Mouse (Mus musculus): Measurements from ENCODE around the gene Plpp3. TPM values are rescaled to one million over a fixed set of nuclear protein-coding genes. Genes with fewer than 3 reads are reported as not detected.

Gene Plpp3
- total and polyA plus RNA-seq, 3 experiments = not detected

DNA sequence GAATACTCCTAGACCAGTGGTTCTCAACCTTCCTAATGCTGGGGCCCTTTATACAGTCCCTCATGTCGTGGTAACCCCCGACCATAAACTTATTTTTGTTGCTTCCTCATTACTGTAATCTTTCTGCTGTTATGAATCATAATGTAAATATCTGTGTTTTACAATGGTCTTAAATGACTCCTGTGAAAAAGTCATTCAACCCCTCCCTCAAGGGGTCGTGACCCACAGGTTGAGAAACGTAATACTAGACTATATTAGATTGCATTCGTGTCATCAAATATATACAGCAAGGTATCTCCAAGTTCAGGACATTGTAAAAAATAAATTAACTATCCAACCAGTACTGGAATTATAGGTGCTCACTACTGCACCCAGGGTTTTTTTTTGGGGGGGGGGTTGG lies 44.1 kb upstream of the Plpp3 start:
- Histone ChIP-seq H3K9ac (ENCODE audit: control insufficient read depth, low read depth, low read length, poor library complexity, severe bottlenecking) (no peak overlapping the region), H3K27me3 (ENCODE audit: control insufficient read depth in 1 of 2, insufficient read depth in 2 of 2, low read length in 2 of 2) (no peaks in the 10 kb centered on the region), H3K4me3 (ENCODE audit: control insufficient read depth in 1 of 2, insufficient read depth in 1 of 2, low read depth in 2 of 2, low read length in 2 of 2) (no peak overlapping the region), H3K79me2 (ENCODE audit: control insufficient read depth, insufficient read depth, low read length, poor library complexity) (no peaks in the 10 kb centered on the region), H3K4me1 (ENCODE audit: control insufficient read depth in 1 of 2, insufficient read depth in 2 of 2, low read length in 2 of 2) (no peaks in the 10 kb centered on the region), H3K27ac (ENCODE audit: control insufficient read depth, low read depth, low read length) (no peak overlapping the region), H3K9me3 (replicated peaks; ENCODE audit: insufficient read depth, low read length) (no peaks in the 10 kb centered on the region), H3K36me3 (ENCODE audit: control insufficient read depth in 1 of 2, insufficient read depth in 2 of 2, low read length in 2 of 2) (no peaks in the 10 kb centered on the region)
- DNase-seq (ENCODE audit: low read depth, low spot score) = no peak
- TF ChIP-seq MYC (IDR thresholded peaks at IDR 0.05; ENCODE audit: low read depth, low read length) (no peak), RCOR1 (IDR thresholded peaks at IDR 0.05; ENCODE audit: low read depth, low read length) (no peak), USF1 (IDR thresholded peaks at IDR 0.05; ENCODE audit: low read depth, low read length) (no peak), E2F4 (IDR thresholded peaks at IDR 0.05; ENCODE audit: borderline replicate concordance, low read depth, low read length) (no peak), POLR2A (IDR thresholded peaks at IDR 0.05; ENCODE audit: control insufficient read depth in 1 of 2, insufficient read depth in 1 of 2, low read depth in 1 of 2, low read length in 2 of 2, poor library complexity in 1 of 2) (no peak), JUND (IDR thresholded peaks at IDR 0.05; ENCODE audit: low read depth, low read length) (no peak), USF2 (IDR thresholded peaks at IDR 0.05; ENCODE audit: borderline replicate concordance in 1 of 2, insufficient read depth in 1 of 2, low read depth in 1 of 2, low read length in 2 of 2) (no peak), CHD2 (IDR thresholded peaks at IDR 0.05; ENCODE audit: low read length) (no peak), ELF1 (IDR thresholded peaks at IDR 0.05; ENCODE audit: low read depth, low read length) (no peak), HCFC1 (IDR thresholded peaks at IDR 0.05; ENCODE audit: low read depth, low read length) (no peak), BHLHE40 (IDR thresholded peaks at IDR 0.05; ENCODE audit: borderline replicate concordance, low read depth, low read length) (no peak), MYB (IDR thresholded peaks at IDR 0.05; ENCODE audit: low read depth, low read length) (no peak), MAX (IDR thresholded peaks at IDR 0.05; ENCODE audit: low read length) (no peak), POLR2AphosphoS2 (IDR thresholded peaks at IDR 0.05; ENCODE audit: low read length) (no peak), RAD21 (IDR thresholded peaks at IDR 0.05; ENCODE audit: low read depth, low read length) (no peak), NRF1 (IDR thresholded peaks at IDR 0.05; ENCODE audit: insufficient read depth, low read depth, low read length, poor library complexity, severe bottlenecking) (no peak), SIN3A (IDR thresholded peaks at IDR 0.05; ENCODE audit: low read length) (no peak)

DNA sequence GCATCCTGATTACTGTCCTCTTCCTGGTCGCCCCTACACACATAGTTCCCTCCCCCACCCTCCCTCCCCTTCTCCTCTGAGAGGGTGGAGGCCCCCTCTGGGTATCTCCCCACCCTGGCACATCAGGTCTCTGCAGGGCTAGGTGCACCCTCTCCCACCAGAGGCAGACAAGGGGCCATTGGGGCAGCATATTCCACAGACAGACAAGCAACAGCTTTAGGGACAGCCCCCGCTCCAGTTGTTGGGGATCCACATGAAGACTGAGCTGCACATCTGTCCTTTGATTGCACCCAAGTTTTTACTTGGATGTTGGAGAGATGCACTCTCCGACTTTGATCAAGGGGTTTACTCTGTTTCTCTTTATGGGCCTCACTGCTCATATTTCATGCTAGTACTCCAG lies 43.7 kb upstream of the Plpp3 start:
- H3K36me3 ChIP-seq (ENCODE audit: control insufficient read depth in 1 of 2, insufficient read depth in 2 of 2, low read length in 2 of 2) = no peaks in the 10 kb centered on the region
- no peaks in the 10 kb centered on the region for H3K27me3 ChIP-seq (ENCODE audit: control insufficient read depth in 1 of 2, insufficient read depth in 2 of 2, low read length in 2 of 2)
- TF ChIP-seq BHLHE40 (IDR thresholded peaks at IDR 0.05; ENCODE audit: borderline replicate concordance, low read depth, low read length) = no peak
- TF ChIP-seq TBP (IDR thresholded peaks at IDR 0.05; ENCODE audit: low read depth, low read length) = no peak
- TF ChIP-seq RCOR1 (IDR thresholded peaks at IDR 0.05; ENCODE audit: low read depth, low read length) = no peak
- no peak for TF ChIP-seq SMC3 (IDR thresholded peaks at IDR 0.05; ENCODE audit: low read depth, low read length)
- TF ChIP-seq MAZ (IDR thresholded peaks at IDR 0.05; ENCODE audit: low read depth, low read length) = no peak
- TF ChIP-seq EP300 (IDR thresholded peaks at IDR 0.05; ENCODE audit: low read depth in 1 of 2, low read length in 2 of 2) = no peak
- no peak for TF ChIP-seq CHD1 (IDR thresholded peaks at IDR 0.05; ENCODE audit: low read depth, low read length)
- TF ChIP-seq ZC3H11A (IDR thresholded peaks at IDR 0.05; ENCODE audit: low read depth, low read length) = no peak
- TF ChIP-seq POLR2A (IDR thresholded peaks at IDR 0.05; ENCODE audit: control insufficient read depth in 1 of 2, insufficient read depth in 1 of 2, low read depth in 1 of 2, low read length in 2 of 2, poor library complexity in 1 of 2) = no peak
- TF ChIP-seq SIN3A (IDR thresholded peaks at IDR 0.05; ENCODE audit: low read length) = no peak
- TF ChIP-seq GATA1 (IDR thresholded peaks at IDR 0.05; ENCODE audit: low read depth, low read length) = no peak
- no peak for TF ChIP-seq USF1 (IDR thresholded peaks at IDR 0.05; ENCODE audit: low read depth, low read length)
- TF ChIP-seq USF2 (IDR thresholded peaks at IDR 0.05; ENCODE audit: borderline replicate concordance in 1 of 2, insufficient read depth in 1 of 2, low read depth in 1 of 2, low read length in 2 of 2) = no peak
- TF ChIP-seq HCFC1 (IDR thresholded peaks at IDR 0.05; ENCODE audit: low read depth, low read length) = no peak
- no peak for TF ChIP-seq ZMIZ1 (IDR thresholded peaks at IDR 0.05; ENCODE audit: low read depth, low read length)
- no peak for TF ChIP-seq POLR2AphosphoS2 (IDR thresholded peaks at IDR 0.05; ENCODE audit: low read length)
- no peak for DNase-seq (ENCODE audit: low read depth, low spot score)
- H3K4me1 ChIP-seq (ENCODE audit: control insufficient read depth in 1 of 2, insufficient read depth in 2 of 2, low read length in 2 of 2) = no peaks in the 10 kb centered on the region
- no peaks in the 10 kb centered on the region for H3K79me2 ChIP-seq (ENCODE audit: control insufficient read depth, insufficient read depth, low read length, poor library complexity)
- H3K4me3 ChIP-seq (ENCODE audit: control insufficient read depth in 1 of 2, insufficient read depth in 1 of 2, low read depth in 2 of 2, low read length in 2 of 2) = no peak overlapping the region
- H3K27ac ChIP-seq (ENCODE audit: control insufficient read depth, low read depth, low read length) = no peak overlapping the region
- no peak overlapping the region for H3K9ac ChIP-seq (ENCODE audit: control insufficient read depth, low read depth, low read length, poor library complexity, severe bottlenecking)
- no peaks in the 10 kb centered on the region for H3K9me3 ChIP-seq (replicated peaks; ENCODE audit: insufficient read depth, low read length)
